Comparison of ENCODE assay signal across 10 mouse cellular contexts in the genomic region with DNA sequence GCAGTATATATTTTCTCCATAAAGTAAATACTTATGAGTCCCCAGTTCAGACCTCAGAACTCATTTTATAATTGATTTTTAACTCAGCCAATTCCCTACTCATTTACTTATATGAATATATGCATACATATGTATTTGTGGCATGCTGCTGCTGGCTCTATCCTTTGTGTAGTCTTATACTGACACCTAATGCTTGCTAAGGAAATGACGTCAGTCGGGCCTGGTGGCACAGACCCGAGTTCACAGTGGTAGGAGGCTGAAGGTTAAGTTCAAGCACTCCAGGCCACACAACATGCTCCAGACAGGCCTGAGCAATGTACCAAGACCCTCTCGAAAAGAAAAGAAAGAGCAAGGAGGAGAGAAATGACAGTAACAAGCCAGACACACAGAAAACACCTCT. TPM values are rescaled to one million over a fixed set of nuclear protein-coding genes. Genes with fewer than 3 reads are reported as not detected.
DNase-seq lines count a peak whose midpoint lies in the region; ATAC-seq and TF ChIP-seq lines count a peak whose summit lies in the region.
"Had no signal": no experiment of that assay in that cellular context is flagged by ENCODE, and none has a peak within 500 bp of the region (broad histone marks: within the 10 kb centered on the region; RNA-seq: fewer than 3 reads in every experiment).

No protein-coding gene starts in this region.

- H3K4me1 ChIP-seq in liver, postnatal 0 days (ENCODE audit: insufficient read depth), result no peaks in the 10 kb centered on the region
- no peaks in the 10 kb centered on the region for H3K4me1 ChIP-seq in neural tube, embryonic 14.5 days (ENCODE audit: control insufficient read depth, insufficient read depth, low read length)

- no peaks in the 10 kb centered on the region for H3K36me3 ChIP-seq in liver, postnatal 0 days (replicated peaks; ENCODE audit: insufficient read depth, low read length)
- H3K36me3 ChIP-seq in neural tube, embryonic 14.5 days (ENCODE audit: control insufficient read depth, insufficient read depth, low read length), result no peaks in the 10 kb centered on the region

- no peak overlapping the region for H3K4me3 ChIP-seq in liver, postnatal 0 days (ENCODE audit: low read depth, low read length)
- H3K4me3 ChIP-seq in neural tube, embryonic 14.5 days (ENCODE audit: low read depth, low read length), result no peak overlapping the region

- peak; percentile 29; the same call in 1 of the 2 replicates for TF ChIP-seq CTCF in liver, postnatal 0 days (IDR thresholded peaks at IDR 0.05; ENCODE audit: low read depth)

- H3K9ac ChIP-seq in liver, postnatal 0 days (replicated peaks), result no peak overlapping the region
- H3K9ac ChIP-seq in neural tube, embryonic 14.5 days (replicated peaks; ENCODE audit: low read depth, low read length), result no peak overlapping the region

- DNase-seq in liver, postnatal 0 days, result no peak
- no peak for DNase-seq in liver
- peak; percentile 2 for DNase-seq in Muller cell, postnatal 12 days (ENCODE audit: inconsistent ontology term)
- no peak for DNase-seq in right cerebral cortex, postnatal 14 days
- DNase-seq in T-cell, adult 2 months (ENCODE audit: low spot score), result no peak

- no peak for TF ChIP-seq EP300 in liver, postnatal 0 days (IDR thresholded peaks at IDR 0.05; ENCODE audit: low read depth)

- H3K27ac ChIP-seq in liver, postnatal 0 days (ENCODE audit: low read depth), result no peak overlapping the region
- no peak overlapping the region for H3K27ac ChIP-seq in neural tube, embryonic 14.5 days (ENCODE audit: low read depth, low read length)

- H3K4me2 ChIP-seq in liver, postnatal 0 days (ENCODE audit: low read depth, low read length), result no peak overlapping the region
- no peak overlapping the region for H3K4me2 ChIP-seq in neural tube, embryonic 14.5 days (ENCODE audit: low read depth, low read length)

- H3K27me3 ChIP-seq in liver, postnatal 0 days (ENCODE audit: insufficient read depth, low read length), result no peaks in the 10 kb centered on the region
- peaks cover 2% of the 10 kb centered on the region; the same call in 1 of the 2 replicates for H3K27me3 ChIP-seq in neural tube, embryonic 14.5 days (ENCODE audit: control insufficient read depth, insufficient read depth, low read length)

- no peak for ATAC-seq in liver, postnatal 0 days
- ATAC-seq in granulocyte monocyte progenitor cell, adult 5-6 weeks (replicated peaks; ENCODE audit: poor library complexity, severe bottlenecking), result peak; percentile 43; the same call in 1 of the 2 replicates
- peak; percentile 69; the same call in 1 of the 2 replicates for ATAC-seq in neural tube, embryonic 14.5 days (ENCODE audit: low read depth)
- no peak for ATAC-seq in megakaryocyte, adult 5-6 weeks (ENCODE audit: poor library complexity, severe bottlenecking)

- 45% methylated on average over 4 of the region's 4 CpGs for WGBS in liver, postnatal 0 days (ENCODE audit: insufficient replicate concordance)
- 67% methylated on average over 4 of the region's 4 CpGs for WGBS in neural tube, embryonic 14.5 days

- H3K9me3 ChIP-seq in liver, postnatal 0 days (ENCODE audit: low read length), result no peaks in the 10 kb centered on the region
- H3K9me3 ChIP-seq in neural tube, embryonic 14.5 days (ENCODE audit: control insufficient read depth, low read length), result no peaks in the 10 kb centered on the region

RNA-seq across cellular contexts. Expression of a gene that starts 7.4 kb away (rescaled TPM):
- 9.2 and 9.9 TPM in 2 replicates for polyA plus RNA-seq in liver, postnatal 0 days (2015; fragmentation: Nextera tagmentation; extraction: Ambion mirVana)
- total RNA-seq in granulocyte monocyte progenitor cell, adult 5-6 weeks (2014; fragmentation: Nextera tagmentation), result 15.8 and 17.0 TPM in 2 replicates
- 14.7 and 15.6 TPM in 2 replicates for total RNA-seq in granulocyte monocyte progenitor cell, adult 5-6 weeks (2017)
- 56.8 and 64.6 TPM in 2 replicates for polyA plus RNA-seq in neural tube, embryonic 14.5 days (2014; fragmentation: Nextera tagmentation; extraction: Ambion mirVana)
- total RNA-seq in megakaryocyte, adult 5-6 weeks (2015), result 4.9 and 5.6 TPM in 2 replicates
- total RNA-seq in megakaryocyte, adult 5-6 weeks (2017), result 8.3 and 10.6 TPM in 2 replicates

RNA-seq across cellular contexts. Expression of a gene that starts 45.1 kb away (rescaled TPM):
- polyA plus RNA-seq in liver, postnatal 0 days (2015; fragmentation: Nextera tagmentation; extraction: Ambion mirVana), result 13.6 and 15.3 TPM in 2 replicates
- total RNA-seq in granulocyte monocyte progenitor cell, adult 5-6 weeks (2014; fragmentation: Nextera tagmentation), result 18.3 and 18.9 TPM in 2 replicates
- 25.9 and 40.1 TPM in 2 replicates for total RNA-seq in granulocyte monocyte progenitor cell, adult 5-6 weeks (2017)
- 77.7 and 113 TPM in 2 replicates for polyA plus RNA-seq in neural tube, embryonic 14.5 days (2014; fragmentation: Nextera tagmentation; extraction: Ambion mirVana)
- total RNA-seq in megakaryocyte, adult 5-6 weeks (2015), result 8.3 and 8.5 TPM in 2 replicates
- 26.0 and 35.4 TPM in 2 replicates for total RNA-seq in megakaryocyte, adult 5-6 weeks (2017)

RNA-seq across cellular contexts. Expression of a gene that starts 52.2 kb away (rescaled TPM):
- polyA plus RNA-seq in liver, postnatal 0 days (2015; fragmentation: Nextera tagmentation; extraction: Ambion mirVana), result not detected in 2 replicates
- not detected in 2 replicates for total RNA-seq in granulocyte monocyte progenitor cell, adult 5-6 weeks (2014; fragmentation: Nextera tagmentation)
- total RNA-seq in granulocyte monocyte progenitor cell, adult 5-6 weeks (2017), result not detected in 2 replicates
- polyA plus RNA-seq in neural tube, embryonic 14.5 days (2014; fragmentation: Nextera tagmentation; extraction: Ambion mirVana), result 0.06 and 0.07 TPM in 2 replicates
- not detected in 2 replicates for total RNA-seq in megakaryocyte, adult 5-6 weeks (2015)
- not detected in 2 replicates for total RNA-seq in megakaryocyte, adult 5-6 weeks (2017)
- total RNA-seq: left cerebral cortex, postnatal 10 days; monocyte, adult 5-6 weeks had no signal

Comparison
In these comparisons a context has a peak if more than half of its experiments do, and no peak if none do; other contexts are left out.
1. ATAC-seq: peak in granulocyte monocyte progenitor cell, adult 5-6 weeks (single experiment) and neural tube, embryonic 14.5 days (single experiment); none in liver, postnatal 0 days (single experiment) and megakaryocyte, adult 5-6 weeks (single experiment).